Mouse (Mus musculus) liver, embryonic 15.5 days (tissue): ENCODE measurements around the gene Atp5g1. TPM values are rescaled to one million over a fixed set of nuclear protein-coding genes. Genes with fewer than 3 reads are reported as not detected.

ENCODE experiments used
- ATAC-seq: fragments of 200-750 bp; cut with Nextera tagmentation; 2 replicates; pipeline ENCODE4 v1.8.0; 2017; ENCODE audit warnings: moderate number of reproducible peaks, mild to moderate bottlenecking, moderate library complexity; ENCODE audit not compliant: insufficient read depth
- H3K27ac ChIP-seq: fragments of 300-500 bp; sonication (generic); replicated peaks from 2 replicates; pipeline ENCODE4 v1.5.1; 2015; ENCODE audit warnings: mild to moderate bottlenecking, inconsistent platforms
- H3K27me3 ChIP-seq: fragments of 300-500 bp; sonication (generic); 2 replicates; pipeline ENCODE4 v1.6.1; 2015; ENCODE audit warnings: mild to moderate bottlenecking, inconsistent platforms
- H3K36me3 ChIP-seq: fragments of 300-500 bp; sonication (generic); replicated peaks from 2 replicates; pipeline ENCODE4 v1.6.1; 2015; ENCODE audit warnings: moderate library complexity, mild to moderate bottlenecking, inconsistent platforms
- H3K4me1 ChIP-seq: fragments of 300-500 bp; sonication (generic); replicated peaks from 2 replicates; pipeline ENCODE4 v1.6.1; 2015; ENCODE audit warnings: inconsistent platforms
- H3K4me2 ChIP-seq: fragments of 300-500 bp; sonication (generic); 2 replicates; pipeline ENCODE4 v1.6.1; 2015; ENCODE audit warnings: moderate library complexity, mild to moderate bottlenecking, inconsistent platforms
- H3K4me3 ChIP-seq: fragments of 300-500 bp; sonication (generic); replicated peaks from 2 replicates; pipeline ENCODE4 v1.5.1; 2015; ENCODE audit warnings: mild to moderate bottlenecking, inconsistent platforms
- H3K9ac ChIP-seq: fragments of 300-500 bp; sonication (generic); 2 replicates; pipeline ENCODE4 v1.6.1; 2015; ENCODE audit warnings: moderate library complexity, mild to moderate bottlenecking, inconsistent platforms
- H3K9me3 ChIP-seq: fragments of 300-500 bp; sonication (generic); replicated peaks from 2 replicates; pipeline ENCODE4 v1.6.1; 2016; ENCODE audit warnings: inconsistent platforms
- WGBS: fragments of 180-500 bp; shearing (Covaris S2); methylation state at CpG from one replicate; pipeline ENCODE4 v1.1.7; 2015; ENCODE audit warnings: mixed read lengths; ENCODE audit not compliant: insufficient replicate concordance; 5-methylcytosine and 5-hydroxymethylcytosine counted together
- polyA plus RNA-seq: library from polyadenylated mRNA; unstranded; fragments of >200 nt; fragmentation: Nextera tagmentation; extraction: Ambion mirVana; gene quantifications from 2 replicates; pipeline ENCODE4 v1.2.1, GENCODE M21; 2015

Atp5g1 gene
- polyA plus RNA-seq, 1 experiment from 2014 or later, result 466 TPM

GRCm38 (mm10) chr11:96071013-96071412, 4.5 kb downstream of the Atp5g1 start:
- Histone ChIP-seq H3K4me2 (no peak overlapping the region), H3K9ac (no peak overlapping the region), H3K9me3 (no peaks in the 10 kb centered on the region), H3K27ac (no peak overlapping the region), H3K4me1 (peaks cover 42% of the 10 kb centered on the region), H3K4me3 (no peak overlapping the region), H3K36me3 (peaks cover 35% of the 10 kb centered on the region), H3K27me3 (no peaks in the 10 kb centered on the region)
- ATAC-seq, result no peak
- WGBS, result 60% methylated on average over 1 of the region's 1 CpGs

- no peak for ATAC-seq
- Histone ChIP-seq H3K27me3 (no peaks in the 10 kb centered on the region), H3K4me3 (no peak overlapping the region), H3K9ac (no peak overlapping the region), H3K9me3 (no peaks in the 10 kb centered on the region), H3K27ac (no peak overlapping the region), H3K36me3 (peaks cover 35% of the 10 kb centered on the region), H3K4me1 (peaks cover 48% of the 10 kb centered on the region), H3K4me2 (no peak overlapping the region)
- 84% methylated on average over 7 of the region's 7 CpGs for WGBS
Measured at GRCm38 (mm10) chr11:96070353-96070752, 5.1 kb downstream of the Atp5g1 start.

GRCm38 (mm10) chr11:96068231-96068630, 7.2 kb downstream of the Atp5g1 start:
- Histone ChIP-seq H3K4me2 (no peak overlapping the region), H3K9me3 (no peaks in the 10 kb centered on the region), H3K27me3 (no peaks in the 10 kb centered on the region), H3K36me3 (peaks cover 27% of the 10 kb centered on the region), H3K4me1 (peaks cover 42% of the 10 kb centered on the region), H3K9ac (no peak overlapping the region), H3K27ac (no peak overlapping the region), H3K4me3 (no peak overlapping the region)
- no peak for ATAC-seq
- 62% methylated on average over 5 of the region's 5 CpGs for WGBS

GRCm38 (mm10) chr11:96065215-96065911, 10.1 kb downstream of the Atp5g1 start, which contains the start of gene Ube2z:
TSS of gene Ube2z (minus strand) at chr11:96065388.
- H3K4me1 ChIP-seq, result peaks cover 36% of the 10 kb centered on the region
- 5% methylated on average over 42 of the region's 50 CpGs for WGBS

GRCm38 (mm10) chr11:96064521-96065214, 10.8 kb downstream of the Atp5g1 start:
- Histone ChIP-seq H3K27me3 (no peaks in the 10 kb centered on the region), H3K4me2 (peak overlapping the region; percentile 82), H3K9ac (peak overlapping the region; percentile 91), H3K4me1 (peaks cover 36% of the 10 kb centered on the region), H3K27ac (peak overlapping the region; percentile 86), H3K4me3 (peak overlapping the region; percentile 92), H3K36me3 (peaks cover 29% of the 10 kb centered on the region), H3K9me3 (no peaks in the 10 kb centered on the region)
- peak; percentile 81 for ATAC-seq
- WGBS, result under 1% methylated on average over 58 of the region's 64 CpGs

More at GRCm38 (mm10) chr11:96065215-96065911, 10.1 kb downstream of the Atp5g1 start, which contains the start of gene Ube2z:
- peak; percentile 99 for ATAC-seq
- peak within 1 kb of the TSS; percentile 86 for H3K27ac ChIP-seq
- H3K4me2 ChIP-seq, result peak within 1 kb of the TSS; percentile 82
- H3K27me3 ChIP-seq, result no peaks in the 10 kb centered on the region
- peaks cover 29% of the 10 kb centered on the region for H3K36me3 ChIP-seq
- H3K9ac ChIP-seq, result peak within 1 kb of the TSS; percentile 91
- no peaks in the 10 kb centered on the region for H3K9me3 ChIP-seq
- H3K4me3 ChIP-seq, result peak within 1 kb of the TSS; percentile 92

GRCm38 (mm10) chr11:96058309-96058708, 17.2 kb downstream of the Atp5g1 start:
- Histone ChIP-seq H3K36me3 (peaks cover 90% of the 10 kb centered on the region), H3K9ac (no peak overlapping the region), H3K27ac (no peak overlapping the region), H3K4me1 (peaks cover 11% of the 10 kb centered on the region), H3K27me3 (no peaks in the 10 kb centered on the region), H3K4me3 (no peak overlapping the region), H3K4me2 (no peak overlapping the region), H3K9me3 (no peaks in the 10 kb centered on the region)
- no peak for ATAC-seq
- 78% methylated on average over 4 of the region's 4 CpGs for WGBS

- WGBS, result 90% methylated on average over 3 of the region's 3 CpGs
- peaks cover 97% of the 10 kb centered on the region for H3K36me3 ChIP-seq
- no peaks in the 10 kb centered on the region for H3K9me3 ChIP-seq
- peaks cover 9% of the 10 kb centered on the region; the same call in 1 of the 2 replicates for H3K4me1 ChIP-seq
- H3K9ac ChIP-seq, result no peak overlapping the region
- H3K4me2 ChIP-seq, result no peak overlapping the region
- no peak overlapping the region for H3K4me3 ChIP-seq
- no peak overlapping the region for H3K27ac ChIP-seq
- no peak for ATAC-seq
- H3K27me3 ChIP-seq, result no peaks in the 10 kb centered on the region
Measured at GRCm38 (mm10) chr11:96050854-96051253, 24.6 kb downstream of the Atp5g1 start.

GRCm38 (mm10) chr11:96049939-96050338, 25.5 kb downstream of the Atp5g1 start:
- H3K9ac ChIP-seq, result no peak overlapping the region
- ATAC-seq, result no peak
- peaks cover 97% of the 10 kb centered on the region for H3K36me3 ChIP-seq
- H3K4me2 ChIP-seq, result no peak overlapping the region
- peaks cover 9% of the 10 kb centered on the region; the same call in 1 of the 2 replicates for H3K4me1 ChIP-seq
- H3K4me3 ChIP-seq, result no peak overlapping the region
- no peak overlapping the region for H3K27ac ChIP-seq
- WGBS, result 63% methylated on average over 4 of the region's 4 CpGs
- H3K27me3 ChIP-seq, result no peaks in the 10 kb centered on the region
- H3K9me3 ChIP-seq, result no peaks in the 10 kb centered on the region

- Histone ChIP-seq H3K4me2 (no peak overlapping the region), H3K27ac (no peak overlapping the region), H3K27me3 (no peaks in the 10 kb centered on the region), H3K4me1 (peaks cover 9% of the 10 kb centered on the region; the same call in 1 of the 2 replicates), H3K36me3 (peaks cover 94% of the 10 kb centered on the region), H3K9ac (no peak overlapping the region), H3K4me3 (no peak overlapping the region), H3K9me3 (no peaks in the 10 kb centered on the region)
- no peak for ATAC-seq
- WGBS, result 76% methylated on average over 4 of the region's 4 CpGs
Measured at GRCm38 (mm10) chr11:96047469-96048373, 27.7 kb downstream of the Atp5g1 start.

GRCm38 (mm10) chr11:96046793-96047192, 28.7 kb downstream of the Atp5g1 start:
- H3K27me3 ChIP-seq, result no peaks in the 10 kb centered on the region
- H3K4me2 ChIP-seq, result no peak overlapping the region
- peak overlapping the region; percentile 33 for H3K27ac ChIP-seq
- WGBS, result 60% methylated on average over 2 of the region's 2 CpGs
- no peaks in the 10 kb centered on the region for H3K9me3 ChIP-seq
- peaks cover 92% of the 10 kb centered on the region for H3K36me3 ChIP-seq
- no peak for ATAC-seq
- H3K9ac ChIP-seq, result no peak overlapping the region
- peaks cover 9% of the 10 kb centered on the region; the same call in 1 of the 2 replicates for H3K4me1 ChIP-seq
- no peak overlapping the region for H3K4me3 ChIP-seq
